Comparison of ENCODE assay signal across 11 mouse cellular contexts in the genomic region with DNA sequence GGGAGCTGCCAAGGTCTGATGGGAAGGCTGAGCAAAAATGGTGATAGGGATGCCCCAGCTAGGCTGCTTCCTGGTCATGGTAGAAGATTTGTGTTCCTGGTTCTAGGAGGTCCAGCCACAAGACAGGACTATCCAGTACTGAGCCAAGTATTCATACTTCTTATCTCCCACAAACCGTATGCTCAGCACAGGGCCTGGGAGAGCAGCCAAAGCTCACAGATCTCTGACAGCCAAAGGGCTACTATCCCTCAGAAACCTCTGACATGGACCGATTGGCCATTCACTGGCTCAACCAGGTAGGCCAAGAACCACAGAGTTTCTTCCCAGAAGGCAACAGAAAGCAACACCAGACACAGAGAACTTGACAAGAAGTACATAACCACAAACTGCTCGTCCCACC. TPM values are rescaled to one million over a fixed set of nuclear protein-coding genes. Genes with fewer than 3 reads are reported as not detected.
A peak's percentile ranks its signal among the peaks of the same experiment; 100 is the strongest.
DNase-seq lines count a peak whose midpoint lies in the region; ATAC-seq and TF ChIP-seq lines count a peak whose summit lies in the region.
"Had no signal": no experiment of that assay in that cellular context is flagged by ENCODE, and none has a peak within 500 bp of the region (broad histone marks: within the 10 kb centered on the region; RNA-seq: fewer than 3 reads in every experiment).

No protein-coding gene starts in this region.

- peaks cover 87% of the 10 kb centered on the region for H3K36me3 ChIP-seq in kidney, embryonic 15.5 days
- H3K36me3 ChIP-seq in MEL (ENCODE audit: control insufficient read depth in 1 of 2, insufficient read depth in 2 of 2, low read length in 2 of 2) = peaks cover 31 to 39% of the 10 kb centered on the region in 2 experiments
- peaks cover 43% of the 10 kb centered on the region; the same call in 1 of the 2 replicates for H3K36me3 ChIP-seq in heart, postnatal 0 days (replicated peaks; ENCODE audit: control insufficient read depth, insufficient read depth, low read length)
- peaks cover 44% of the 10 kb centered on the region for H3K36me3 ChIP-seq in hindbrain, embryonic 14.5 days (replicated peaks; ENCODE audit: control insufficient read depth, insufficient read depth)

- no peaks in the 10 kb centered on the region for H3K79me2 ChIP-seq in MEL (ENCODE audit: control insufficient read depth, insufficient read depth, low read length, poor library complexity)

- H3K4me2 ChIP-seq in kidney, embryonic 15.5 days = no peak overlapping the region
- H3K4me2 ChIP-seq in heart, postnatal 0 days (ENCODE audit: low read depth, low read length) = no peak overlapping the region
- no peak overlapping the region for H3K4me2 ChIP-seq in hindbrain, embryonic 14.5 days (replicated peaks)

- TF ChIP-seq RAD21 in MEL (IDR thresholded peaks at IDR 0.05; ENCODE audit: low read depth, low read length) = no peak

- no peaks in the 10 kb centered on the region for H3K27me3 ChIP-seq in kidney, embryonic 15.5 days
- H3K27me3 ChIP-seq in MEL (ENCODE audit: control insufficient read depth in 1 of 2, insufficient read depth in 2 of 2, low read length in 2 of 2) = no peaks in the 10 kb centered on the region
- no peaks in the 10 kb centered on the region for H3K27me3 ChIP-seq in heart, postnatal 0 days (ENCODE audit: control insufficient read depth, insufficient read depth, low read length)
- no peaks in the 10 kb centered on the region for H3K27me3 ChIP-seq in hindbrain, embryonic 14.5 days (ENCODE audit: control insufficient read depth, insufficient read depth, low read length)

- TF ChIP-seq CTCF in MEL (IDR thresholded peaks at IDR 0.05 in 2 of 3, conservative IDR thresholded peaks at IDR 0.05 in 1 of 3; ENCODE audit: control insufficient read depth in 1 of 3, insufficient read depth in 1 of 3, low read depth in 2 of 3, low read length in 3 of 3, poor library complexity in 1 of 3, severe bottlenecking in 1 of 3) = no peak
- no peak for TF ChIP-seq CTCF in heart, postnatal 0 days (IDR thresholded peaks at IDR 0.05; ENCODE audit: low read depth)

- H3K4me1 ChIP-seq in kidney, embryonic 15.5 days = no peaks in the 10 kb centered on the region
- H3K4me1 ChIP-seq in MEL (ENCODE audit: control insufficient read depth in 1 of 2, insufficient read depth in 2 of 2, low read length in 2 of 2) = peaks cover 6 to 20% of the 10 kb centered on the region in 2 experiments
- H3K4me1 ChIP-seq in heart, postnatal 0 days (ENCODE audit: control insufficient read depth, insufficient read depth) = peaks cover 11% of the 10 kb centered on the region
- no peaks in the 10 kb centered on the region for H3K4me1 ChIP-seq in hindbrain, embryonic 14.5 days (replicated peaks; ENCODE audit: control insufficient read depth, insufficient read depth, low read length)
- H3K4me1 ChIP-seq: midbrain, embryonic 10.5 days had no signal

- no peak overlapping the region for H3K9ac ChIP-seq in kidney, embryonic 15.5 days
- no peak overlapping the region for H3K9ac ChIP-seq in MEL (ENCODE audit: control insufficient read depth, low read depth, low read length, poor library complexity, severe bottlenecking)
- H3K9ac ChIP-seq in heart, postnatal 0 days (replicated peaks; ENCODE audit: low read depth, low read length) = no peak overlapping the region
- H3K9ac ChIP-seq in hindbrain, embryonic 14.5 days = no peak overlapping the region

- H3K9me3 ChIP-seq in kidney, embryonic 15.5 days (replicated peaks) = no peaks in the 10 kb centered on the region
- no peaks in the 10 kb centered on the region for H3K9me3 ChIP-seq in MEL (replicated peaks; ENCODE audit: insufficient read depth, low read length)
- H3K9me3 ChIP-seq in heart, postnatal 0 days (replicated peaks; ENCODE audit: control insufficient read depth, low read length) = no peaks in the 10 kb centered on the region
- H3K9me3 ChIP-seq in hindbrain, embryonic 14.5 days (ENCODE audit: control insufficient read depth, low read length) = no peaks in the 10 kb centered on the region
- H3K9me3 ChIP-seq: midbrain, embryonic 10.5 days had no signal

- TF ChIP-seq POLR2A in MEL (IDR thresholded peaks at IDR 0.05; ENCODE audit: control insufficient read depth in 1 of 2, insufficient read depth in 1 of 2, low read depth in 1 of 2, low read length in 2 of 2, poor library complexity in 1 of 2) = no peak; a peak in 1 of 4 replicates

- no peak overlapping the region for H3K27ac ChIP-seq in kidney, embryonic 15.5 days
- H3K27ac ChIP-seq in MEL (ENCODE audit: control insufficient read depth, low read depth, low read length) = peak overlapping the region; percentile 48
- H3K27ac ChIP-seq in heart, postnatal 0 days (ENCODE audit: low read depth) = no peak overlapping the region
- no peak overlapping the region for H3K27ac ChIP-seq in hindbrain, embryonic 14.5 days
- H3K27ac ChIP-seq: midbrain, embryonic 10.5 days had no signal

- ATAC-seq in kidney, embryonic 15.5 days (replicated peaks; ENCODE audit: low FRiP score) = no peak
- peak; percentile 70 for ATAC-seq in heart, postnatal 0 days (ENCODE audit: insufficient read depth, low read depth)
- no peak for ATAC-seq in hindbrain, embryonic 14.5 days (ENCODE audit: low FRiP score)

- peak; percentile 65 to 69 for TF ChIP-seq EP300 in MEL (IDR thresholded peaks at IDR 0.05; ENCODE audit: low read depth in 1 of 2, low read length in 2 of 2)
- TF ChIP-seq EP300 in heart, postnatal 0 days (IDR thresholded peaks at IDR 0.05; ENCODE audit: low read depth) = no peak

- H3K4me3 ChIP-seq in kidney, embryonic 15.5 days (replicated peaks) = no peak overlapping the region
- H3K4me3 ChIP-seq in MEL (ENCODE audit: control insufficient read depth in 1 of 2, insufficient read depth in 1 of 2, low read depth in 2 of 2, low read length in 2 of 2) = no peak overlapping the region
- no peak overlapping the region for H3K4me3 ChIP-seq in heart, postnatal 0 days (ENCODE audit: low read depth, low read length)
- H3K4me3 ChIP-seq in hindbrain, embryonic 14.5 days (replicated peaks; ENCODE audit: low read length) = no peak overlapping the region
- H3K4me3 ChIP-seq: midbrain, embryonic 10.5 days had no signal

- DNase-seq in kidney, adult 9 months = peak; percentile 43
- DNase-seq in 3T3-L1 (ENCODE audit: low read depth, low spot score) (peak; percentile 42), MEL (ENCODE audit: low read depth, low spot score) (peak; percentile 81)
- DNase-seq in heart, postnatal 0 days (ENCODE audit: low spot score) = peak; percentile 40
- DNase-seq in hindbrain, embryonic 14.5 days (ENCODE audit: low spot score) = no peak
- no peak for DNase-seq in adrenal gland, postnatal 4 days (ENCODE audit: low spot score in 2 of 2)
- DNase-seq: lung, adult 2 months; right cerebral cortex, postnatal 4 days; thymus, postnatal 4 days had no signal

- 73% methylated on average over 3 of the region's 3 CpGs for WGBS in kidney, embryonic 15.5 days
- WGBS in heart, postnatal 0 days = 37% methylated on average over 3 of the region's 3 CpGs
- 96% methylated on average over 3 of the region's 3 CpGs for WGBS in hindbrain, embryonic 14.5 days

TF ChIP-seq in MEL, 35 proteins besides CTCF, POLR2A, EP300 and RAD21:
- no peak for TF ChIP-seq USF1 (IDR thresholded peaks at IDR 0.05; ENCODE audit: low read depth, low read length)
- peak; percentile 70 for TF ChIP-seq TCF12 (IDR thresholded peaks at IDR 0.05; ENCODE audit: low read depth, low read length)
- no peak for TF ChIP-seq BHLHE40 (IDR thresholded peaks at IDR 0.05; ENCODE audit: borderline replicate concordance, low read depth, low read length)
- no peak for TF ChIP-seq HCFC1 (IDR thresholded peaks at IDR 0.05; ENCODE audit: low read depth, low read length)
- TF ChIP-seq RCOR1 (IDR thresholded peaks at IDR 0.05; ENCODE audit: low read depth, low read length) = peak; percentile 37
- TF ChIP-seq ETS1 (IDR thresholded peaks at IDR 0.05; ENCODE audit: low read depth, low read length) = peak; percentile 69; the same call in 1 of the 2 replicates
- peak; percentile 81 for TF ChIP-seq GATA1 (IDR thresholded peaks at IDR 0.05; ENCODE audit: low read depth, low read length)
- TF ChIP-seq KAT2A (conservative IDR thresholded peaks at IDR 0.05; ENCODE audit: low read depth, low read length) = no peak
- peak; percentile 76 for TF ChIP-seq TAL1 (IDR thresholded peaks at IDR 0.05; ENCODE audit: low read length)
TF ChIP-seq in MEL: peak in this region for 5.

RNA-seq across cellular contexts. Expression of gene Psat1, which starts 36.1 kb away (rescaled TPM):
- 93.5 and 107 TPM in 2 replicates for polyA plus RNA-seq in kidney, embryonic 15.5 days (2015; fragmentation: Nextera tagmentation; extraction: Ambion mirVana)
- total RNA-seq in MEL (2012; rRNA removed) = 201 and 352 TPM in 2 replicates
- polyA plus RNA-seq in MEL (2012; ENCODE audit: insufficient read depth in 1 of 2, insufficient read length in 2 of 2, low read depth in 1 of 2, low replicate concordance in 2 of 2, missing spikeins in 1 of 2) = 100 to 1,000 TPM; 484 to 552 TPM
- total RNA-seq in heart, postnatal 0 days (2014; rRNA removed; ENCODE audit: low replicate concordance) = 30.6 and 55.3 TPM in 2 replicates
- polyA plus RNA-seq in heart, postnatal 0 days (2015; fragmentation: Nextera tagmentation; extraction: Ambion mirVana) = 20.3 and 20.4 TPM in 2 replicates
- polyA plus RNA-seq in hindbrain, embryonic 14.5 days (2014; fragmentation: Nextera tagmentation; extraction: Ambion mirVana) = 87.7 and 97.9 TPM in 2 replicates
- total RNA-seq in adrenal gland, postnatal 4 days (2021) = 10 to 100 TPM; 63.3 to 69.9 TPM

Comparison
In these comparisons a context has a peak if more than half of its experiments do, and no peak if none do; other contexts are left out.
1. DNase-seq: peak in kidney, adult 9 months (single experiment), 3T3-L1 (single experiment), MEL (single experiment) and heart, postnatal 0 days (single experiment); none in hindbrain, embryonic 14.5 days (single experiment) and adrenal gland, postnatal 4 days (0 of 2).